Mouse (Mus musculus) embryonic facial prominence, embryonic 15.5 days (tissue): ENCODE results near the gene Cdca8. TPM values are rescaled to one million over a fixed set of nuclear protein-coding genes. Genes with fewer than 3 reads are reported as not detected.

Source experiments
- ATAC-seq: fragments of 200-750 bp; cut with Nextera tagmentation; 2 replicates; pipeline ENCODE4 v1.8.0; 2017; ENCODE audit warnings: low read depth, moderate TSS enrichment; ENCODE audit not compliant: insufficient number of reproducible peaks, low FRiP score, low TSS enrichment
- H3K27ac ChIP-seq: fragments of 300-500 bp; sonication (generic); replicated peaks from 2 replicates; pipeline ENCODE4 v1.5.1; 2015; ENCODE audit warnings: mild to moderate bottlenecking, inconsistent platforms
- H3K27me3 ChIP-seq: fragments of 300-500 bp; sonication (generic); 2 replicates; pipeline ENCODE4 v1.6.1; 2015; ENCODE audit warnings: inconsistent platforms
- H3K36me3 ChIP-seq: fragments of 300-500 bp; sonication (generic); 2 replicates; pipeline ENCODE4 v1.6.1; 2015; ENCODE audit warnings: mild to moderate bottlenecking, inconsistent platforms
- H3K4me1 ChIP-seq: fragments of 300-500 bp; sonication (generic); 2 replicates; pipeline ENCODE4 v1.6.1; 2015; ENCODE audit warnings: inconsistent platforms
- H3K4me2 ChIP-seq: fragments of 300-500 bp; sonication (generic); replicated peaks from 2 replicates; pipeline ENCODE4 v1.6.1; 2015; ENCODE audit warnings: mild to moderate bottlenecking, inconsistent platforms
- H3K4me3 ChIP-seq: fragments of 300-500 bp; sonication (generic); replicated peaks from 2 replicates; pipeline ENCODE4 v1.5.1; 2015; ENCODE audit warnings: mild to moderate bottlenecking, inconsistent platforms
- H3K9ac ChIP-seq: fragments of 300-500 bp; sonication (generic); 2 replicates; pipeline ENCODE4 v1.6.1; 2015; ENCODE audit warnings: inconsistent platforms
- H3K9me3 ChIP-seq: fragments of 300-500 bp; sonication (generic); replicated peaks from 2 replicates; pipeline ENCODE4 v1.6.1; 2016; ENCODE audit warnings: inconsistent platforms
- WGBS: fragments of 180-500 bp; shearing (Covaris S2); methylation state at CpG from one replicate; pipeline ENCODE4 v1.1.7; 2015; 5-methylcytosine and 5-hydroxymethylcytosine counted together
- polyA plus RNA-seq: library from polyadenylated mRNA; unstranded; fragments of >200 nt; fragmentation: Nextera tagmentation; extraction: Ambion mirVana; gene quantifications from 2 replicates; pipeline ENCODE4 v1.2.1, GENCODE M21; 2015

Gene Cdca8
- polyA plus RNA-seq, 1 experiment from 2014 or later = 100.0 TPM

DNA sequence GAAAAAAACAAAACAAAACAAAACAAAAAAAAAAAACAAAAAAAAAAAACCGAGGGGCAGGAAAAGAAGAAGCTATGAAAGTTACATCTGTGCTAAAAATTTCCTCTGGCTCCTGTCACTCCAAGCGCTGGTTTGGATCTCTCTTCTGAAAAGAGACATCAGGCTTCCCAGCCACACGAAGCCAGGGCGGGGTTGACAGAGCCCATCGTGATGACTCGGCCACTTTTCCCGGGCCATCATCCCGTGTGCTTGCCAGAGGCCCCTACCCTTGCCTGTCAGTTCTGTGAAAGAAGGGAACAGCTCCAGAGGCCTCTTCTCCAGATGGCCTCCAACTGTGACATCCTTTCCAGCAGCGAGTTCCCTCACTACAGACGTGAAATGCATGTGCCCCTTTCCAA is 11.9 kb upstream of the Cdca8 start:
- Histone ChIP-seq H3K4me1 (peaks cover 24% of the 10 kb centered on the region), H3K9ac (no peak overlapping the region), H3K4me2 (no peak overlapping the region), H3K27ac (peak overlapping the region; percentile 66), H3K27me3 (no peaks in the 10 kb centered on the region), H3K9me3 (no peaks in the 10 kb centered on the region), H3K36me3 (no peaks in the 10 kb centered on the region), H3K4me3 (no peak overlapping the region)
- ATAC-seq = no peak
- 27% methylated on average over 10 of the region's 10 CpGs for WGBS

- H3K4me3 ChIP-seq = no peak overlapping the region
- H3K4me2 ChIP-seq = no peak overlapping the region
- no peak for ATAC-seq
- no peaks in the 10 kb centered on the region for H3K9me3 ChIP-seq
- no peak overlapping the region for H3K9ac ChIP-seq
- H3K27me3 ChIP-seq = no peaks in the 10 kb centered on the region
- H3K36me3 ChIP-seq = no peaks in the 10 kb centered on the region
- 69% methylated on average over 21 of the region's 21 CpGs for WGBS
- peaks cover 24% of the 10 kb centered on the region for H3K4me1 ChIP-seq
- H3K27ac ChIP-seq = peak overlapping the region; percentile 11
Measured at GRCm38 (mm10) chr4:124950181-124951035, 11.3 kb upstream of the Cdca8 start.

DNA sequence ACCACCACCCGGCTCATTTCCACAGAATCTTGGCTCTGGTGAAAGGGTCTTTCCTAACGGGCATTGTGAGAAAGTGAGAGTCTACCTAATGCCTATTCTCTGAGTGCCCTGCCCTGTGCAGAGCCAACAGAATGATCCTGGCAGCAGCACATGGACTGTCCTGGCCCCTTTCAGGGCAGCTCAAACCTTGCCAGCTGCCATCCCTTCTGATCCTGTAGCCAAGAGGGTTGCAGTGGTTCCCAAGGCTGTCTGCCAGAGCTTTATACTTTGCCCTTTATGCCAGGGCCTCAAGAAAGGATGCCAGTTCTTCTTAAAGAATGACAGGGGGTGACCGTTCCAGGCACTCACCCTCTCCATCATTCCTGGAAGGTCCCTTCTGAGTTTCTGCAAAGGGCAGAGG is 10.4 kb upstream of the Cdca8 start:
- H3K4me2 ChIP-seq = no peak overlapping the region
- H3K9me3 ChIP-seq = no peaks in the 10 kb centered on the region
- no peaks in the 10 kb centered on the region for H3K27me3 ChIP-seq
- 88% methylated on average over 3 of the region's 3 CpGs for WGBS
- no peaks in the 10 kb centered on the region for H3K36me3 ChIP-seq
- H3K9ac ChIP-seq = no peak overlapping the region
- H3K27ac ChIP-seq = no peak overlapping the region
- peaks cover 24% of the 10 kb centered on the region for H3K4me1 ChIP-seq
- no peak overlapping the region for H3K4me3 ChIP-seq
- ATAC-seq = no peak

- H3K9me3 ChIP-seq = no peaks in the 10 kb centered on the region
- H3K4me3 ChIP-seq = no peak overlapping the region
- peaks cover 19% of the 10 kb centered on the region for H3K36me3 ChIP-seq
- no peaks in the 10 kb centered on the region for H3K27me3 ChIP-seq
- peaks cover 6% of the 10 kb centered on the region; the same call in 1 of the 2 replicates for H3K4me1 ChIP-seq
- H3K9ac ChIP-seq = no peak overlapping the region
- H3K4me2 ChIP-seq = no peak overlapping the region
- no peak overlapping the region for H3K27ac ChIP-seq
- WGBS = 62% methylated on average over 2 of the region's 2 CpGs
- no peak for ATAC-seq
Measured at GRCm38 (mm10) chr4:124944961-124945360, 5.8 kb upstream of the Cdca8 start.

DNA sequence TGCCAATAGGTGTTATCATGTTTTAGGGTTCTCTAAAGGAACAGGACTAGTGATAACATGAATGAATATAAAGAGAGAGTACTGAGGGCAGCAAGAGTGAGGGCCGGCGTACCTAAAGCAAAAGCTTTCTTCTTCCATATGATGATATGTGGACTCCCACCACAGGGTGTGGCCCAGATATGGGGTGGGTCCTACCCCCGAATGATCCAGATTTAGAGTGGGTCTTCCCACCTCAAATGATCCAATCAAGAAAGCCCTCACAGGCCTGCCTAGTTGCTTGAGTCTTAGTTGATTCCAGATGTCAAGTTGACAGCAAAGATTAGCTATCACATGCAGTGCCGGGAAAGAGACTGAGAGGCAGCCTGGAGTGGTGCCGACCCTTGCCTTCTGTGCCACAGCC is 4.7 kb upstream of the Cdca8 start:
- Histone ChIP-seq H3K4me1 (no peaks in the 10 kb centered on the region), H3K27ac (no peak overlapping the region), H3K4me3 (no peak overlapping the region), H3K9me3 (no peaks in the 10 kb centered on the region), H3K9ac (no peak overlapping the region), H3K4me2 (no peak overlapping the region), H3K27me3 (no peaks in the 10 kb centered on the region), H3K36me3 (peaks cover 30% of the 10 kb centered on the region)
- 47% methylated on average over 5 of the region's 5 CpGs for WGBS
- ATAC-seq = no peak

- ATAC-seq = no peak
- H3K9ac ChIP-seq = no peak overlapping the region
Measured at GRCm38 (mm10) chr4:124943022-124943421, 3.9 kb upstream of the Cdca8 start.

DNA sequence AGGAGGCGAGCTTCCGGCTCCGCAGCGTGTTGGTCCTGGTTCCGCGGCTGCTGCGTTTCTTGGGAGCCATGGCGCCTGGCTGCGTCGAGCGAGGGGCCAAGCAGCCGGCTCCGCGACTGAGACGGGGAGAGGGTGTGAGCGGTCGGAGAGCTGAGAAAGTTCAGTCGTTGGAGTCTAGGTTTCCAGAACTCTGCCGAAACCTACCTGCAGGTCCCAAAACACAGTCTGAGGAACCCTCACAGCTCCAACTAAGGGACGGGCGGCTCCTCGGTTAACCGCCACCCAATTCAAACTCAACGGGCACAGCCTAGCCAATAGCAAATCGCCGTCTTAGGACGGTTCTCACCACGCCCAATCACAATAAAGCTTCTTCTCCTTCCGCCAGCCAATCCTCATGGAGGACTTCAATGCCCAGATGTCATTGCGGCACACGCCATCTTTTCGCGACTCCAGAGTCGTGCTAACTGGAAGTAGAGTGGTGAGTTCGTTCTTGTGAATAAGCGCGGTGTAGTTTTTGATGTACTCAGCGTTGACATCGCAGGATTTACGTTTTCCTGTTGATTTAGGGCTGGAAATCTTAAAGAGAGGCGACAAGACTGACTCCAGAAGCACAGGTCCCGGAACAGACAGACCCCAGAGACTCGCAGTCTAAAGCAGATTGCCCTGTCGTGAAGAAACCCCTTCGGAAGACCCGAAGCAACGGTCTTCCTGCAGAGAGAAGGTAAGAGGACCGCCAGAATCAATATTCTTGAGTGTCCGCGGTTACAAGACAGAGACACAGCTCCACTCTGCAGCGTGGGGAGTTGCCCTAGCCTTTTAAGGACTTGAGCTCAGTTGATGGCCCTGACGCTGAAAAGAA is 2.3 kb downstream of the Cdca8 start, which contains the start of gene 9930104L06Rik:
TSS of gene 9930104L06Rik (plus strand) at position 436 of the 859 bp plus-strand sequence.
- H3K27me3 ChIP-seq = no peaks in the 10 kb centered on the region
- H3K9me3 ChIP-seq = no peaks in the 10 kb centered on the region
- H3K9ac ChIP-seq = peak within 1 kb of the TSS; percentile 74
- peaks cover 25% of the 10 kb centered on the region for H3K4me1 ChIP-seq
- peak within 1 kb of the TSS; percentile 60 for H3K27ac ChIP-seq
- peaks cover 26% of the 10 kb centered on the region for H3K36me3 ChIP-seq
- peak; percentile 97 for ATAC-seq
- H3K4me2 ChIP-seq = peak within 1 kb of the TSS; percentile 89
- WGBS = under 1% methylated on average over 52 of the region's 52 CpGs
- peak within 1 kb of the TSS; percentile 88 for H3K4me3 ChIP-seq

More at GRCm38 (mm10) chr4:124943022-124943421, 3.9 kb upstream of the Cdca8 start:
- Histone ChIP-seq H3K4me2 (no peak overlapping the region), H3K27ac (no peak overlapping the region), H3K9me3 (no peaks in the 10 kb centered on the region), H3K4me1 (peaks cover 1% of the 10 kb centered on the region; the same call in 1 of the 2 replicates), H3K27me3 (no peaks in the 10 kb centered on the region), H3K36me3 (peaks cover 35% of the 10 kb centered on the region), H3K4me3 (no peak overlapping the region)
- 9% methylated on average over 4 of the region's 4 CpGs for WGBS

DNA sequence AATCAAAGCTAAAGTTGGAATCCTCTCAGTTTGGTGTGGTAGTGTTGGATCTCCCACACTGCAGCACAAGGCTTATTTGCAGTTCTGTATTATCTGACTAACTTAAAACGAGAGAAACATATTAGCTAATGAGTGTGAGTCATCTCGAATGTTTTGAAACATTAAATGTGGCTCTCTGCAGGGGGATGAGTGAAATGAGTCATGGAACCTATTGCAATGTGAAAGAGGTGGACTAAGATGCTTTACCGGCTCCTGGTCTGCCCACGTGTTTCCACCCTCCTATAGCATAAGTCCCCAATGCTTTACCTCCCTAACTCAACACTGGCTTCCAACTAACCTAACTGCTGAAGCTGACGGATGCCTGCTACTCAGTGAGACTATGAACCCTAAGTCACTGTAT is 11.0 kb downstream of the Cdca8 start:
- Histone ChIP-seq H3K9me3 (no peaks in the 10 kb centered on the region), H3K4me3 (no peak overlapping the region), H3K9ac (no peak overlapping the region), H3K4me2 (no peak overlapping the region), H3K36me3 (peaks cover 67% of the 10 kb centered on the region), H3K4me1 (no peaks in the 10 kb centered on the region), H3K27ac (no peak overlapping the region), H3K27me3 (no peaks in the 10 kb centered on the region)
- no peak for ATAC-seq
- WGBS = 84% methylated on average over 5 of the region's 5 CpGs

DNA sequence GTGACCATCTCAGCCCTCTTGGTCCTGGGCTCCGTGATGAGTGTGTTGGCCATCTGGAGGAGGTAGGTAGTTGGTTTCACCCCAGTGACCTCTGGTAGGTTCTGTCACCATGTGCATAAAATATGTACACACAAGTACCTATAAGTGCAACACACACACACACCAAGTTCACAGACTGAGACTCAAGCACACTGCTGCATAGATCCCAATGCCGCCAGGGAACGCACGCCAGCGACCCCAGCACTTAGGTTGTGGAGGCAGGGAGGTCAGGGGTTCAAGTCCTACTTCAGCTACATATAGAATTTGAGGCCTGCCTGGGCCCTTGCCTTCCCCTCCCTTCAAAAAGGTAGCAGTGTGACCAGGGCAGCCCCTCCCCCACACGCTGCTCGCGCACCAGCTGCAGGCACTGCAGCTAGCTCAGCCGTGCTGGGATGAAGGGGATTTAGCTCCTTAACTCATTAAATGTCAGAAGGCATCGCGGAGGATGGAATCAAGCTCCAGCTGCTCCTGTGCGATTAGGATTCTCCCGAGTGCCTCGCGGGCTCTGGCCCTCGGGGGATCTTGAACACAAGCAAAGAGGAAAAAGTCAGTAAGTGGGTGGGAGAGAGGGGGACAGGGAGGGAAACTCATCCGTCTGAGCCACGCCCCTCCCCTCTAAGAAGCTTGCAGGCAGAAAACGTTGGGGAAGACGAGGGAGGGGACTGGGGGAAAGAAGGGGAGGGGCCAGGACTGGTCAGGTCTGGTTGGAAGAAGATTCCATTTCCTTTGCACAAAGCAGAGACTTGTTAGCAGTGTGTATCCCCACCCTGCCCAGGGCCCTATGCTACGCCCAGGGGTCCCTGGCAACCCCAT is 32.9 kb downstream of the Cdca8 start:
- H3K27me3 ChIP-seq = no peaks in the 10 kb centered on the region
- no peaks in the 10 kb centered on the region for H3K9me3 ChIP-seq
- peak overlapping the region; percentile 62 for H3K4me2 ChIP-seq
- H3K36me3 ChIP-seq = no peaks in the 10 kb centered on the region
- peak overlapping the region; percentile 32 for H3K4me3 ChIP-seq
- no peak overlapping the region for H3K27ac ChIP-seq
- H3K4me1 ChIP-seq = peaks cover 13% of the 10 kb centered on the region
- H3K9ac ChIP-seq = no peak overlapping the region
- 7% methylated on average over 21 of the region's 21 CpGs for WGBS
- peak; percentile 71 for ATAC-seq

- Histone ChIP-seq H3K4me2 (no peak overlapping the region), H3K4me3 (no peak overlapping the region), H3K27me3 (no peaks in the 10 kb centered on the region), H3K36me3 (no peaks in the 10 kb centered on the region), H3K9ac (no peak overlapping the region), H3K4me1 (peaks cover 13% of the 10 kb centered on the region), H3K27ac (no peak overlapping the region), H3K9me3 (no peaks in the 10 kb centered on the region)
- ATAC-seq = no peak
- 72% methylated on average over 4 of the region's 4 CpGs for WGBS
Measured at GRCm38 (mm10) chr4:124905417-124905816, 33.7 kb downstream of the Cdca8 start.
